Mouse (Mus musculus) gastrocnemius, postnatal 36 days (tissue): ENCODE measurements around the gene Ppp4c. TPM values are rescaled to one million over a fixed set of nuclear protein-coding genes. Genes with fewer than 3 reads are reported as not detected.
A peak's percentile ranks its signal among the peaks of the same experiment; 100 is the strongest.

Experiments used
- DNase-seq, 2 experiments: peaks; one replicate each; pipeline ENCODE4 v3.0.0; 2022
- intact Hi-C: fragments of 180-260 bp; cut with DNase I; formaldehyde crosslinking; loops from one replicate; pipeline ENCODE4 v1.15.1; 2025
- total RNA-seq, 2 experiments: library from RNA; stranded (reverse); gene quantifications; 2 replicates each; pipeline ENCODE4 v1.2.3; 2021

The Ppp4c gene
- total RNA-seq, 2 experiments from 2014 or later, result 21.6 to 22.4 TPM

GRCm38 (mm10) chr7:126803751-126804150 is 11.5 kb upstream of the Ppp4c start:
- intact Hi-C loops, result loop anchor here (5.0 kb wide), 1 partner anchor 409 kb away; no protein-coding TSS in a partner anchor
- no peak for DNase-seq

DNA sequence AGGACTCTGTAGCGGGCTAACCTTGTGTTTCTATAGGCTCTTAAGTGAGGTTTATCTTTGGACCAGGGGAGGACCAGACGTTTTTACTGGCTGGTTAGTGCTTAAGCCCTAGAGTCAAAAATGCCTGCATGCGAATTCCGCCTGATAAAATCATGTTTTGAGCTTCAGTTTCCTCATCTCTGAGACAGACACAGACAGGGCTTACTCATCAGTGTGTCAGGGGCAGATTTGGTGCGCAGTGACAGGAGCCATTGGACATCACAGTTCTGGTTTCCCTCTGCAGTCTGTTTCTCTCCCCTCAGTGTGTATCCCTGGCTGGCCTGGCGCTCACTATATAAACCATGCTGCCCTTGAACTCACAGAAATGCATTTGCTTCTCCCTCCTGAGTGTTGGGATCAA is 10.9 kb upstream of the Ppp4c start:
- DNase-seq, result no peak
- intact Hi-C loops, result loop anchor here (5.0 kb wide), 1 partner anchor 409 kb away; no protein-coding TSS in a partner anchor

DNA sequence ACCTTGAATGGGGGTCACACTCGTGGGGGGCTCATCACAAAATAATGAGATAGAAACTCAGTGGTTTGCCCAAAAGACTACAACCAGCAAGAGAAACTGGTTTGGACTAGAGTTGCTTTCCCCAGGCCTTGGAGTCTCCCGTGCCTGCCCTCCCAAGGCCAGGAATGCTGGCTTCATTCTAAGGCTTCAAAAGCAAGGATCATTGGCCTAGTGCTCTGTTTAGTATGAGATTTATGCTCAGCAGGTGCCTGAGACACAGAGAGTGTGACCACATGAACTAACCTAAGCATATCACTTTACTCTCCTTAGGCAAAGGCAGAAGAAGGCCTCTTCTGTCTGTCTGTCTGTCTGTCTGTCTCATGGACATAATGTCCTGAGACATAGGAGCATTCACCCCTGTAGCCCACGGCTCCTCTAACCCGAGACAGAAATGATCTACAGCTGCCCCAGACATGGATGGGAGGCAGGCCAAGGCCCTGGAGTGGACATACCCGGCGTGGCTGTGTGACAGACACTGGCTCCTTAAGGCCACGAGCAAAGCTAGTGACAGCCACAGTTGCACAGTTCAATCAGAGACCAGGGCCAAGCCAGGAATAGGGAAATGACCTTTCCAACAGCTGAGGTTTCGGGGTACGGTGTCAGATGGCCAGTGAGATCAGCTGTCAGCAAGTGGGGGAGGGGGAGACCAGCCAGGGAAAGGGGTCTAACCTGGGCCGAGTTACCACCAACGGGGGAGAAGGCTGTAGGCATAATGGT is 10.0 kb upstream of the Ppp4c start:
- peak; percentile 64 to 65 for DNase-seq
- intact Hi-C loops, result loop anchor here (5.0 kb wide), 1 partner anchor 410 kb away; no protein-coding TSS in a partner anchor

- DNase-seq, result no peak
- intact Hi-C loops, result loop anchor here (5.0 kb wide), 1 partner anchor 411 kb away; no protein-coding TSS in a partner anchor
These were observed 8.7 kb upstream of the Ppp4c start for GRCm38 (mm10) chr7:126801057-126801422.

DNA sequence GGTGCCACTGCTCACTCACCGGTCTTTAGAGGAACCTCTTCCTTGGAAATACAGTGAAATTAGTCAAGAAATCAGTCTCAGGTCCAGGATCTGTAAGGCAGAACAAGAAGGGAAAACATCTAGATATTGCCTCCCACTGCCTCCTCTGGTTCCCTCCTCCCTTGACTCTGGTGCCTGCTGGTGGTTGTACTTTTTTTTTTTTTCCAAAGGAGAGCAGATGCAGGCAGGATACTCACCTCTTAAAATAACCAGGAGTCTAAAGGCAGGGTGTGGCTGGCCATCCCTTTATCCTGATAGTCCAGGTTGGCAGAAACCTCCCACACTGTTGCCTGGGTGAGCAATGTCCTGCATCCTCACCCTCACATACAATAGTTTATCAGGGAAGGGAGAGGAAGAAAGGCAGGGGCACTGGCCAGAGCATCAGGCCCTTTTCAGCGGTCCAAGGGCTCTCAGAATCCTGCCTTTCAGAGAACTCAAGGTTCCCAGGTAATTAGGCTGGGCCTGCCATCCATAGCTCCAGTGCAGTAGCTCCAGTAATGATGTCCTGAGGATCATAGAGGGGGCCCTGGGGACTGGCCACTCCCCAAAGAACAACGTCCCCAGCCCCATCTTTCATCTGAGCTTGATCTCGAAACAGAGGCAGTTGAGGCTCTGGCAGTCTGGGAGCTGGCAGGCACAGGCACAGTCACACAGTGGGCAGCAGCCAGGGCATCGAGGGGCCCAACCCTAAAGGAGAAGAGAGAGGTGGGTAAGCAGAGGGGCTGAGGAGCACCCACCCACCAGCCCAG is 8.2 kb upstream of the Ppp4c start:
- no peak for DNase-seq

GRCm38 (mm10) chr7:126799468-126800268 is 7.4 kb upstream of the Ppp4c start:
- intact Hi-C loops, result loop anchor here (5.0 kb wide), 1 partner anchor 413 kb away; no protein-coding TSS in a partner anchor
- DNase-seq, result peak; percentile 74

More for the DNA sequence above, 8.2 kb upstream of the Ppp4c start:
- intact Hi-C loops, result loop anchor here (5.0 kb wide), 1 partner anchor 412 kb away; no protein-coding TSS in a partner anchor

GRCm38 (mm10) chr7:126799050-126799467 is 6.8 kb upstream of the Ppp4c start:
- peak; percentile 88 to 95 for DNase-seq

DNA sequence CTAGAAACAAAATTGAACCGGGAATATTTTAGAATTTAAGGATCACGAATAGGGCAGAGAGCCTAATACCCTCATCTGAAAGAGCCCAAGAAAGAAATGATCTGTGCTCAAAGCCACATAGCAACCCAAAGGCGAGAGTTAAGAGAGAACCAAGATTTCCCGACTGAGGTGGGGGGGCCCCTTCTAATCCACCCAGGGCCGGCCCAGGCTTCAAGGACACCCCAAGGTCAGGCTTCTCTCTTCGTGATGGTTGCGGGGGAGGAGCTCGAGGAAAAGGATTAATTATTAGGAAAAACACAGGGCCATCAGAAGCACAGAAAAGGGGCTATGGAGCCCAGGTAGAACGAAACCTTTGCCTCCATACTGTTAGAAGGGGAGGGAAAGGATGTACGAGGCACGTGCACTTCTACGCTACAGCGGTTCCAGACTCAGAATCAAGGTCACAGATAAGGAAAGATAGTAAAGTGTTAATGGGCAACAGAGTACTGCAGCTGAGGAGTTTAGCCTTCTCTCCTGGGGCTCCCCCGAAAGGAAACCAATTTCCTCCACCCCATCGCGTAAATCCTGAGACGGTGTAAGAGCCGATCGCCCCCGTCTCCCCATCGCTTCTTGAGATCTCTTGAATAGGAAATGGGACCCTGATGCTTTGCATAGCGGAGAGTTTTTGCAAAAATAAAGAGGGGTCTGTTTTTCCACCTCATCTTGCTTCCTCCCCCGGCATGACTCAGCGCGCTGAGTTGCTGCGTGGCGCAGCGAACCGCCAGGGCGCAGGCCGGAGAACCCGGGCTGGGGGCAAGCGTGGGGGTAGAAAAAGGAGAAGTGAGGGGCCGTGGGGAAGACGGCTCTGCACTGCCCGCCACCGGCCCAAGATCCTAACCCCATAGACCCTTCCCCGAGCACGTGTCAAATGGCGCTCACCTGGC is 6.1 kb upstream of the Ppp4c start:
- intact Hi-C loops, result no loop called here
- DNase-seq, result peak in 1 of 2 experiments; percentile 31

More at GRCm38 (mm10) chr7:126799050-126799467, 6.8 kb upstream of the Ppp4c start:
- intact Hi-C loops, result no loop called here

DNA sequence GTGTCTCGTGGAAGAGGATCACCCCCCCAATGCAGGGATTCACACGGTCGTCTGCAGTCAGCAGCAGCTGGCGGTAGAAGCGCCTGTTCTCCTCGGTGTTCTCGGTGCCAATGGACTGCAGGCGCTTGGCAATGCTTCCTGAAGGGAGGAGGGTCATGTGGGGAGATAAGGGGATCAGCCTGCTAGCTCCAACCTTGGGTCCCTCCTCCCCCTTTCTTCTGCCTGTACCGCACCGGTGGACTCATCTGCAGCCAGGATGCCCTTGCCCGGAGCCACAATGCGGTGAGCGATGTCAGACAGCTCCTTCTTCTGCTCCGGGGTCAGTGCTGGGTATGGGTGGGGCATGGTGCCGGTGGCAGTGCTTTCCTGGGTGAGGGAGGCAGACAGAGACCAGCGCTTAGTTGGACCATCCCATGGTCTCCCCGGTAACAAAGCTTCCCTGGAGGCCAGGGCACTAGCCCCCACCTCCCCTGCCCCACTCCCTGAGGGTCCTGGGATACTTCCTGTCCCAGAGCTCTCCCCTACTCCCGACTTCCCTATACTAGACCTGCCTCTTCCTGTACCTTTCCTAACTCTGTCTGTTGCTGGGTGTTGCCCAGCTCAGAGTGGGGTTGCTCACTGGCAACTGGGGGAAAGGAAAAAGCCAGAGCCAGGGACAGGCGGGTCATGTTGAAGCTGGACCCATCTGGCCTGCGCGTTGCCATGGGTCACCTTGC is 5.3 kb upstream of the Ppp4c start, which contains the start of gene Fam57b:
Gene Fam57b, plus strand, starts transcription at position 258 of the 716 bp plus-strand sequence.
- intact Hi-C loops, result no loop called here

GRCm38 (mm10) chr7:126796350-126796932 is 4.1 kb upstream of the Ppp4c start:
- DNase-seq, result peak in 1 of 2 experiments; percentile 45
- intact Hi-C loops, result no loop called here

More for the DNA sequence above, 5.3 kb upstream of the Ppp4c start, which contains the start of gene Fam57b:
- no peak for DNase-seq

GRCm38 (mm10) chr7:126795387-126796317 is 3.4 kb upstream of the Ppp4c start:
- peak in 1 of 2 experiments; percentile 35 for DNase-seq
- intact Hi-C loops, result no loop called here

DNA sequence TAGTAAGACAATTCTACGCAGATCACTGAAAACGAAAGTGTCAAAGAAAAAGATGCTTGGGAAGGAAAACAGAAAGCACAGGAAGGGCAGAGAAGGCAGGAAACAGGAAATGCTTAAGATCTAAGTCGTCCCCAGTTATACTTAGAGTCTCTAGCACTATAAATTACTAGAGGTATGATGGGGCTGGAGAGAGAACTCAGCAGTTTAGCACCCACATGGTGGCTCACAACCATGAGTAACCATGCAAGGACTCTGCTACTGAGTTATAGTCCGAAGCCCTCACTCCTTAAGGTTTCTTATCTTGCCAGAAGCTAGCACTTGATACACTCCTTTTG is 1.9 kb upstream of the Ppp4c start:
- no peak for DNase-seq
- intact Hi-C loops, result no loop called here

DNA sequence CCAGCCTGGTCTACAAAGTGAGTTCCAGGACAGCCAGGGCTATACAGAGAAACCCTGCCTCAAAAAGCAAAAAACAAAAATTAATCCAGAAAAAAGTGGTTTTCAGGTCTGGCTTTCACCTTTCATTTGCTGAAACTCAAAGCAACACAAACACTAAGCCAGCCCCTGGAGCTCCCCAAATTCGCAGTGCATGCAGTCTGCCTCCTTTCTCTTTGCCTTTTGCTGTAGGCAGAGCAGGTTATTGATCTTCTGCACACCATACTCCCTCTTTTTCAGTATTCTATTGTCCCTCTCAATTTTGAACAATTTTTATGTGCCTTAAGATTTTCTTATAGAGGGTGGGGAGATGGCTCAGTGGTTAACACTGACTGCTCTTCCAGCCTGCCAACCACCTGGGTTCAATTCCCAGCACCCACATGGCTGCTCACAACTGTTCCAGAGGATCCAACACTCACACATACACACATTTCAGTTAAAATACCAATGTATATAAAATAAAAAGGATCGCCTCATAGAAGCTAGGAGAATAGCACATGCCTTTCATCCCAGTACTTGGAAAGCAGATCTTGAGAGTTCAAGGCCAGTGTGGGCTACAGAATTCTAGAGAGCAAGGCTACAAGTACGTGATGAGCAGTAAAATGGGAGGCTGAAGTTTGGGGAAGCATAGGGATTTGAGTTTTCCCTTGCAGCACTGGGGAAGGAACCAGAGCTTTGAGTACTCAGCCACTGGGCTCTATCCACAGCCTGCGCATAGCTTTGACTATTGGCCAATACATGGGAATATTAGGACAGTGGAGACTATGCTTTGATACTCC is 1.4 kb upstream of the Ppp4c start:
- intact Hi-C loops, result no loop called here
- no peak for DNase-seq

DNA sequence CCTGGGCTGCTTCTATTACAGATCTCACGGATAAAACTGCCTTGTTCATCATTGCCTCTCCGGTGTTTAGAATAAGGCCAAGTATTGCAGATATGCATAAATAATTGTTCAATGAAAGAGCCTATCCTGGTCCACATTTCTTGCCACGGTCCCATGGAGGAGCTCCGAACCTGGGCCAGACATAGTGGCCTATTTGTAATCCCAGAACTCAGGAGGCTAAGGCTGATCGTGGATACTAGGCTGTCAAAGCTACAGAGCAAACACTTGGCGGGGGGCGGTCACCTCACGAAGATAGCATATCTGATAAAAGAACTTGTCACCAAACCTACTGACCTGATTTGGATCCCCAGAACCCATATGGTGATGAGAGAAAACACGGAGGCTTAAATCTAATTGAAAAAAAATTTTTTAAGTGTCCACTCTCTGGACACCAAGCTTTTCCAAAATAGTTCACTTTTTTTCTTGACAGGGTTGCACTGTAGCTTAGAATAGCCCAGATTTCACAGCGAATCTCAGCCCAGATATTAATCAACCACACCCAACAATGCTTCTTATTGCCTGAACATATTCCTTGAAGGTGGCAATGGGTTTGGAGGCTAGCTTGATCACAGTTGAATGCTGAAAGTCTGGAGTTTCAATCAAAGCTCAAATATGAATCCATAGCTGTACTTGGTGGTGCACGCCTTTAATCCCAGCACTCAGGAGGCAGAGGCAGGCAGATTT is 586 bp upstream of the Ppp4c start:
- intact Hi-C loops, result no loop called here
- no peak for DNase-seq

DNA sequence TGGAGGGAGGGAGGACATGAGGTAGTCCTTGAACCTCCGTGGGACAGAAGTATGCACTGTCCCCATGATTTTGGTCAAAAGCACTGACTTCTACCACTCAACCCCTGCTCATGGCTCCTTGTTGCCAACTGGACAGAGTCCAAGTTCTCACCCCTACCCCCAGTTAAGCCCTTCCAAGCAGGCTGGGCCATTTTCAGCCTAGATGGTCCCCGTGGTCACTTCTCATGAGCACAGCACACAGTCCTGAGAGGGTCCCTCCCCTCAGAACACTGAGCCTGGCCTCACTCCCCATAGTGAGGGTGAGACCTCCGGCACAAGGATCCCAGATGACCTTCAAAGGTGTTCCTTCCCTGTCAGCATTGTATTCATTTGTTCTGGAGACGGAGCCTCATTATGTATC is 3.2 kb downstream of the Ppp4c start:
- DNase-seq, result no peak
- intact Hi-C loops, result no loop called here

DNA sequence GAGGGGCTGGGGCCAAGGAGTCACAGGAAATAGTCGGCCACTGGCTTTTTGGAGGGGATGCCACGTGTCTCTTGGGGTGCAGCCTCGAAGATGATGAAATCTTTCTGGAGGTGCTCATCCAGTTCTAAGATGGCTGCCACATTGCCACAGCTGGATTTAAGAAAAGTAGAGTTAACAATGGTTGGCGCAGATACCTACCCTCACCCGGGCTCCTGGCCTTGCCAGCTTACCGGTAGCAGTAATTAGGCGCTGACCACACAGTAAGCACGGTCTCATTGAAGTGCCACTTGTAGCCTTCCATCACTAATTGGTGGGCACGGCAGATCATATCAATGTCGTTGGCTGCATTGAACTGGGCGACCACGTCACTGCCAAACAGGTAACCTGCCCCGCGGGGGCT is 6.2 kb downstream of the Ppp4c start:
- intact Hi-C loops, result no loop called here
- no peak for DNase-seq
